Mouse (Mus musculus) forebrain, postnatal 0 days (tissue): ENCODE results near the gene Kansl2. TPM values are rescaled to one million over a fixed set of nuclear protein-coding genes. Genes with fewer than 3 reads are reported as not detected.

ENCODE experiments used
- ATAC-seq: fragments of 200-750 bp; cut with Nextera tagmentation; 2 replicates; pipeline ENCODE4 v1.8.0; 2017; ENCODE audit warnings: mild to moderate bottlenecking, moderate library complexity
- DNase-seq: peaks from one replicate; pipeline ENCODE4 v3.0.0-alpha.2; 2015
- H3K27ac ChIP-seq: fragments of 300-500 bp; sonication (generic); 2 replicates; pipeline ENCODE4 v1.5.1; 2014; ENCODE audit warnings: low read depth, mild to moderate bottlenecking, antibody characterized with exemption, low read length, moderate library complexity, mixed read lengths
- H3K27me3 ChIP-seq: fragments of 300-500 bp; sonication (generic); 2 replicates; pipeline ENCODE4 v1.6.1; 2014; ENCODE audit warnings: mild to moderate bottlenecking, low read length, mixed read lengths; ENCODE audit not compliant: insufficient read depth
- H3K36me3 ChIP-seq: fragments of 300-500 bp; sonication (generic); 2 replicates; pipeline ENCODE4 v1.6.1; 2014; ENCODE audit warnings: mild to moderate bottlenecking, moderate library complexity; ENCODE audit not compliant: insufficient read depth
- H3K4me1 ChIP-seq: fragments of 300-500 bp; sonication (generic); 2 replicates; pipeline ENCODE4 v1.6.1; 2014; ENCODE audit warnings: antibody characterized with exemption; ENCODE audit not compliant: insufficient read depth
- H3K4me2 ChIP-seq: fragments of 300-500 bp; sonication (generic); 2 replicates; pipeline ENCODE4 v1.6.1; 2014; ENCODE audit warnings: low read depth, mild to moderate bottlenecking, moderate library complexity
- H3K4me3 ChIP-seq: fragments of 300-500 bp; sonication (generic); 2 replicates; pipeline ENCODE4 v1.5.1; 2014; ENCODE audit warnings: low read depth, low read length, mixed read lengths
- H3K9ac ChIP-seq: fragments of 300-500 bp; sonication (generic); 2 replicates; pipeline ENCODE4 v1.6.1; 2014; ENCODE audit warnings: mild to moderate bottlenecking
- H3K9me3 ChIP-seq: fragments of 300-500 bp; sonication (generic); 2 replicates; pipeline ENCODE4 v1.6.1; 2016; ENCODE audit warnings: low read length
- CTCF ChIP-seq: sonication (generic); IDR thresholded peaks from 2 replicates; pipeline ENCODE4 v1.5.1; 2016; ENCODE audit warnings: antibody characterized with exemption, control low read depth, low read depth
- WGBS: fragments of 180-500 bp; shearing (Covaris S2); extraction: QIAGEN DNeasy Blood & Tissue Kit; methylation state at CpG from one replicate; pipeline ENCODE4 v1.1.7; 2014; 5-methylcytosine and 5-hydroxymethylcytosine counted together
- polyA plus RNA-seq: library from polyadenylated mRNA; unstranded; fragments of >200 nt; fragmentation: Nextera tagmentation; extraction: Ambion mirVana; gene quantifications from 2 replicates; pipeline ENCODE4 v1.2.1, GENCODE M21; 2015
- total RNA-seq: library from RNA; depleted of rRNA; stranded (reverse); fragments of >200 nt; gene quantifications from 2 replicates; pipeline ENCODE4 v1.2.3, GENCODE M21; 2014

The Kansl2 gene
- total and polyA plus RNA-seq, 2 experiments from 2014 or later, result 74.1 to 109 TPM

GRCm38 (mm10) chr15:98570873-98571538 is 36.9 kb upstream of the Kansl2 start, which contains the start of the genes Ccnt1 and 4930415O20Rik:
Gene Ccnt1 (minus strand): TSS chr15:98570923.
Gene 4930415O20Rik (plus strand): TSS chr15:98571004.
- 86% methylated on average over 10 of the region's 10 CpGs for WGBS
- no peak for ATAC-seq

GRCm38 (mm10) chr15:98569795-98570365 is 35.8 kb upstream of the Kansl2 start:
- DNase-seq (no peak), ATAC-seq (no peak)
- no peak overlapping the region for H3K9ac ChIP-seq
- no peaks in the 10 kb centered on the region for H3K9me3 ChIP-seq
- H3K36me3 ChIP-seq, result no peaks in the 10 kb centered on the region
- H3K27ac ChIP-seq, result no peak overlapping the region
- TF ChIP-seq CTCF, result no peak; the same call in 1 of the 2 replicates
- no peaks in the 10 kb centered on the region; the same call in 1 of the 2 replicates for H3K27me3 ChIP-seq
- WGBS, result 82% methylated on average over 4 of the region's 4 CpGs
- H3K4me3 ChIP-seq, result no peak overlapping the region
- H3K4me2 ChIP-seq, result no peak overlapping the region
- H3K4me1 ChIP-seq, result peaks cover 13% of the 10 kb centered on the region

More at GRCm38 (mm10) chr15:98570873-98571538, 36.9 kb upstream of the Kansl2 start, which contains the start of the genes Ccnt1 and 4930415O20Rik:
- no peak for TF ChIP-seq CTCF
- H3K36me3 ChIP-seq, result no peaks in the 10 kb centered on the region
- DNase-seq, result no peak
- H3K4me1 ChIP-seq, result peaks cover 10% of the 10 kb centered on the region
- no peak within 1 kb of the TSS for H3K27ac ChIP-seq
- no peaks in the 10 kb centered on the region; the same call in 1 of the 2 replicates for H3K27me3 ChIP-seq
- no peak within 1 kb of the TSS for H3K9ac ChIP-seq
- H3K9me3 ChIP-seq, result no peaks in the 10 kb centered on the region
- H3K4me3 ChIP-seq, result no peak within 1 kb of the TSS
- no peak within 1 kb of the TSS for H3K4me2 ChIP-seq

- TF ChIP-seq CTCF, result no peak
- no peak for ATAC-seq
- H3K4me1 ChIP-seq, result peaks cover 13% of the 10 kb centered on the region
- WGBS, result 68% methylated on average over 7 of the region's 7 CpGs
- no peak overlapping the region for H3K27ac ChIP-seq
- 0 out of 2 replicates have a peak overlapping the region, but pooled peaks have one; percentile 56 for H3K4me3 ChIP-seq
- H3K4me2 ChIP-seq, result peak overlapping the region; percentile 57
- DNase-seq, result no peak
- no peaks in the 10 kb centered on the region for H3K27me3 ChIP-seq
- no peaks in the 10 kb centered on the region for H3K36me3 ChIP-seq
- no peaks in the 10 kb centered on the region for H3K9me3 ChIP-seq
- H3K9ac ChIP-seq, result no peak overlapping the region
These were observed 35.2 kb upstream of the Kansl2 start for GRCm38 (mm10) chr15:98569216-98569615.

DNA sequence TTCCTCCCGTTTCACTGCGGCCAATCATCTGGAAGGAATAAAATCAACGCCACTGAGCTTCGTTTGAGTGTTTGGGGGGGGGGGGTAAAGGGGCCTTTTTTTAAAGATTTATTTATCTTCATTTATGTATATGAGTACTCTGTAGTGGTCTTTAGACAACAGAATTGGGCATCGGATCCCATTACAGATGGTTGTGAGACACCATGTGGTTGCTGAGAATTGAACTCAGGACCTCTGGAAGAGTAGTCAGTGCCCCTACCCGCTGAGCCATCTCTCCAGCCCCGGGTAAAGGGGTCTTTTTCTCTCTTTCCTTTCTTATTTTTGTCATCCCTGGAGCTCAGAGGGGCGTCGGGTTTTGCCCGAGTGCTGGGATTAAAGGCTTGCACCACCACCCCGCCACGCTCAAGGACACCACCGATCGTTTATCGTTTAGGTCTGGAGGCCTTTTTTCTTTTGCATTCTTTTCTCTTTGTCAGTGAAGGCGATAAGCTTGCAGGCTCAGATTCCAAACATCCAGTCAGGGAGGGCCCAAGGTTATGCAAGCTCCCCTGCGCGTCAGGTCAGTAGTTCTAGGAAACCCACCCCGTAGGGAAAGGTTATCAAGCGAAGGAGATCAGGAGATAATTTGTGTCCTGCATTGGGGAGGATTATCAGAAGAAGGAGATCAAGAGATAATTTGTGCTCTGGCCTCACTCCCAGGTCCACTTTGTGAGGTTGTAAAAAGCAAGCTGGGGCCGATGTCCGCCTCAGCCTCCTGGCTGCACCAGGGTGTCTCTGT is 34.4 kb upstream of the Kansl2 start:
- no peak for TF ChIP-seq CTCF
- DNase-seq (no peak), ATAC-seq (peak; percentile 6; the same call in 1 of the 2 replicates)
- no peaks in the 10 kb centered on the region for H3K9me3 ChIP-seq
- no peaks in the 10 kb centered on the region for H3K36me3 ChIP-seq
- H3K4me2 ChIP-seq, result peak overlapping the region; percentile 57
- peak overlapping the region; percentile 56 for H3K4me3 ChIP-seq
- WGBS, result 9% methylated on average over 22 of the region's 22 CpGs
- H3K9ac ChIP-seq, result peak overlapping the region; percentile 85
- H3K27me3 ChIP-seq, result no peaks in the 10 kb centered on the region
- H3K27ac ChIP-seq, result peak overlapping the region; percentile 96
- H3K4me1 ChIP-seq, result peaks cover 13% of the 10 kb centered on the region

- Histone ChIP-seq H3K4me3 (peak overlapping the region; percentile 56), H3K4me2 (peak overlapping the region; percentile 82), H3K9me3 (no peaks in the 10 kb centered on the region), H3K27ac (peak overlapping the region; percentile 96), H3K27me3 (no peaks in the 10 kb centered on the region), H3K4me1 (peaks cover 13% of the 10 kb centered on the region), H3K36me3 (no peaks in the 10 kb centered on the region), H3K9ac (peak overlapping the region; percentile 87)
- ATAC-seq, result peak; percentile 97
- DNase-seq, result peak; percentile 100
- TF ChIP-seq CTCF, result peak; percentile 52
- under 1% methylated on average over 88 of the region's 88 CpGs for WGBS
These were observed 33.4 kb upstream of the Kansl2 start for GRCm38 (mm10) chr15:98567278-98568134.

DNA sequence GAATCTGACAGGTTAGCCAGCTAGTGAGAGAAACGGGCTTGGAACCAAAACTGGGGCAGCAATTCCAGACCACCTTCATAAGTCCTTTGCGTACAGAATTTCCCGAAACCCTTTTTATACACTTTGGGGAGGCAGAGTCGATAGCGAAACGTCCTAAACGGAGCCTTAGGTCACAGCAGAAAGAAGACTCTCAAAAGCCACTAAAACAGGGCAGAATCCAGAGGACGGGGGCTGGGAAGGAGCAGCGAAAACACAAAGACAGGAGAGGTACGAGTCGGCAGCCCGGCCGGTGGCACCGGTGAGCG is 32.9 kb upstream of the Kansl2 start:
- Histone ChIP-seq H3K9ac (peak overlapping the region; percentile 87), H3K4me1 (peaks cover 13% of the 10 kb centered on the region), H3K4me3 (peak overlapping the region; percentile 56), H3K9me3 (no peaks in the 10 kb centered on the region), H3K27ac (peak overlapping the region; percentile 95), H3K36me3 (no peaks in the 10 kb centered on the region), H3K4me2 (peak overlapping the region; percentile 82), H3K27me3 (no peaks in the 10 kb centered on the region)
- under 1% methylated on average over 15 of the region's 15 CpGs for WGBS
- ATAC-seq (no peak), DNase-seq (no peak)
- no peak for TF ChIP-seq CTCF
